Mouse (Mus musculus) kidney, postnatal 0 days (tissue): ENCODE data around the gene Olfr543. TPM values are rescaled to one million over a fixed set of nuclear protein-coding genes. Genes with fewer than 3 reads are reported as not detected.
"Not testable (repeated sequence)": the region's sequence is repeated elsewhere in the genome, so short reads cannot be mapped to it uniquely, and the experiment has no call there.

Source experiments
- ATAC-seq: fragments of 200-750 bp; cut with Nextera tagmentation; replicated peaks from 2 replicates; pipeline ENCODE4 v1.8.0; 2017; ENCODE audit warnings: low read depth, moderate number of reproducible peaks, moderate TSS enrichment, moderate library complexity; ENCODE audit not compliant: low FRiP score
- DNase-seq: peaks from one replicate; pipeline ENCODE4 v3.0.0-alpha.2; 2016; ENCODE audit warnings: low spot score
- H3K27ac ChIP-seq: fragments of 300-500 bp; sonication (generic); 2 replicates; pipeline ENCODE4 v1.5.1; 2014; ENCODE audit warnings: mild to moderate bottlenecking
- H3K27me3 ChIP-seq: fragments of 300-500 bp; sonication (generic); 2 replicates; pipeline ENCODE4 v1.6.1; 2014; ENCODE audit warnings: low read length, mixed read lengths; ENCODE audit not compliant: insufficient read depth
- H3K36me3 ChIP-seq: fragments of 300-500 bp; sonication (generic); 2 replicates; pipeline ENCODE4 v1.6.1; 2014; ENCODE audit warnings: low read length, mixed read lengths; ENCODE audit not compliant: insufficient read depth
- H3K4me1 ChIP-seq: fragments of 300-500 bp; sonication (generic); replicated peaks from 2 replicates; pipeline ENCODE4 v1.6.1; 2014; ENCODE audit warnings: antibody characterized with exemption, low read length, mixed read lengths; ENCODE audit not compliant: insufficient read depth
- H3K4me2 ChIP-seq: fragments of 300-500 bp; sonication (generic); 2 replicates; pipeline ENCODE4 v1.6.1; 2014; ENCODE audit warnings: mild to moderate bottlenecking, low read length, moderate library complexity, mixed read lengths
- H3K4me3 ChIP-seq: fragments of 300-500 bp; sonication (generic); replicated peaks from 2 replicates; pipeline ENCODE4 v1.5.1; 2014; ENCODE audit warnings: low read depth, low read length
- H3K9ac ChIP-seq: fragments of 300-500 bp; sonication (generic); 2 replicates; pipeline ENCODE4 v1.6.1; 2014; ENCODE audit warnings: low read depth, low read length
- H3K9me3 ChIP-seq: fragments of 300-500 bp; sonication (generic); replicated peaks from 2 replicates; pipeline ENCODE4 v1.6.1; 2016; ENCODE audit warnings: low read length, inconsistent platforms, mixed read lengths
- CTCF ChIP-seq: IDR thresholded peaks from 2 replicates; pipeline ENCODE4 v1.5.1; 2016; ENCODE audit warnings: antibody characterized with exemption, low read depth, mild to moderate bottlenecking, moderate library complexity
- WGBS: fragments of 180-500 bp; shearing (Covaris S2); extraction: QIAGEN DNeasy Blood & Tissue Kit; methylation state at CpG from one replicate; pipeline ENCODE4 v1.1.7; 2014; 5-methylcytosine and 5-hydroxymethylcytosine counted together
- polyA plus RNA-seq: library from polyadenylated mRNA; unstranded; fragments of >200 nt; fragmentation: Nextera tagmentation; extraction: Ambion mirVana; gene quantifications from 2 replicates; pipeline ENCODE4 v1.2.1, GENCODE M21; 2015

Gene Olfr543
- polyA plus RNA-seq, 1 experiment from 2014 or later, result not detected

DNA sequence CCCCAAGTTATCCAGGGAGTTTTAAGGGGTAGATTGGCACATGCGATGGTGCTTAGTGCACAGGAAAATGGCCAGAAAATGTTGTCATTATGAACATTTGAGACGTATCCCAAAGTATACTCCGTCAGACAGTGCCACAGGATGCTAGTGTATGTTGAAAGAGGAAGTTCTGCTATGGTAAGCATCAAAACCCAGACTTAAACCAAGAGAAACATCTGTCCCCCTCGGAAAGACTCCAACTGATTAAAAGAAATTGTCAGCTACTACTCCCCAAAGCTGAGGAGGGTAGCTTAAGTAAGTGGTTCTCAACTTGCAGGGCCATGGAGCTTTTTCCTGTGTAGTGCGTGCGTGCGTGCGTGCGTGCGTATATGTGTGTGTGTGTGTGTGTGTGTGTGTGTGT, 30.4 kb upstream of the Olfr543 start:
- Histone ChIP-seq H3K9ac (no peak overlapping the region), H3K36me3 (no peaks in the 10 kb centered on the region), H3K27me3 (0 out of 2 replicates have a peak, but pooled peaks cover 3% of the 10 kb centered on the region), H3K27ac (no peak overlapping the region), H3K4me3 (no peak overlapping the region), H3K4me1 (no peaks in the 10 kb centered on the region; the same call in 1 of the 2 replicates), H3K4me2 (no peak overlapping the region), H3K9me3 (no peaks in the 10 kb centered on the region)
- no peak for ATAC-seq
- TF ChIP-seq CTCF, result no peak
- DNase-seq, result no peak
- WGBS, result 91% methylated on average over 10 of the region's 10 CpGs

GRCm38 (mm10) chr7:102509726-102510125, 28.2 kb upstream of the Olfr543 start:
- no peak overlapping the region for H3K4me2 ChIP-seq
- 0 out of 2 replicates have a peak, but pooled peaks cover 3% of the 10 kb centered on the region for H3K27me3 ChIP-seq
- no peak overlapping the region for H3K9ac ChIP-seq
- no peak for TF ChIP-seq CTCF
- H3K9me3 ChIP-seq, result no peaks in the 10 kb centered on the region
- WGBS, result 86% methylated on average over 7 of the region's 7 CpGs
- H3K4me3 ChIP-seq, result no peak overlapping the region
- ATAC-seq (no peak), DNase-seq (no peak)
- H3K36me3 ChIP-seq, result no peaks in the 10 kb centered on the region
- H3K4me1 ChIP-seq, result no peaks in the 10 kb centered on the region; the same call in 1 of the 2 replicates
- no peak overlapping the region for H3K27ac ChIP-seq

- Histone ChIP-seq H3K27ac (no peak overlapping the region), H3K9me3 (no peaks in the 10 kb centered on the region), H3K4me3 (no peak overlapping the region), H3K9ac (no peak overlapping the region), H3K4me1 (no peaks in the 10 kb centered on the region; the same call in 1 of the 2 replicates), H3K27me3 (no peaks in the 10 kb centered on the region), H3K4me2 (no peak overlapping the region), H3K36me3 (no peaks in the 10 kb centered on the region)
- ATAC-seq (no peak), DNase-seq (no peak)
- WGBS, result 90% methylated on average over 6 of the region's 6 CpGs
- no peak for TF ChIP-seq CTCF
These were observed 27.2 kb upstream of the Olfr543 start for GRCm38 (mm10) chr7:102508666-102509065.

DNA sequence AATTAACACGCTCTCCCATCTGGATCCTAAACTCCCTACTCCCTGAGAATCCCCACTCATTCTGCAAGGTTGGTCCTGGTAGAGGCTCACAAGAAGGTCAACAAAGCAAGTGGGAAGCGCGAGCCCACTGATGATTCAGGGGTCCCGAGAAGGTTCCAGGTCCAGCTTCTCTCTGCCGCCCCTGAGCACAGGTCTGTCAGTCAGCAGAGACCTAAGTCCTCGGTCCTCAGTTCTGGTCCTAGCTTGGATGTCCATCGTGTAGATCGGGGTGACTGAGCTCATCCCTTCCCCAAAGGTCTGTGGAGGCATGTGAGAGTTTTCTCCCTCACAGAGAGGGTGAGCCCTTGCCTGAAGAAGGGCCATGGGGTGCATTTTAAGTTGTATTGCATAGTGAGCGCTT, 26.6 kb upstream of the Olfr543 start:
- no peak overlapping the region for H3K4me3 ChIP-seq
- H3K27me3 ChIP-seq, result no peaks in the 10 kb centered on the region
- H3K4me1 ChIP-seq, result no peaks in the 10 kb centered on the region
- ATAC-seq (no peak), DNase-seq (no peak)
- no peaks in the 10 kb centered on the region for H3K36me3 ChIP-seq
- H3K4me2 ChIP-seq, result no peak overlapping the region
- TF ChIP-seq CTCF, result no peak
- no peak overlapping the region for H3K27ac ChIP-seq
- 84% methylated on average over 9 of the region's 9 CpGs for WGBS
- H3K9me3 ChIP-seq, result no peaks in the 10 kb centered on the region
- no peak overlapping the region for H3K9ac ChIP-seq

GRCm38 (mm10) chr7:102506848-102507247, 25.4 kb upstream of the Olfr543 start:
- 40% methylated on average over 3 of the region's 3 CpGs for WGBS

DNA sequence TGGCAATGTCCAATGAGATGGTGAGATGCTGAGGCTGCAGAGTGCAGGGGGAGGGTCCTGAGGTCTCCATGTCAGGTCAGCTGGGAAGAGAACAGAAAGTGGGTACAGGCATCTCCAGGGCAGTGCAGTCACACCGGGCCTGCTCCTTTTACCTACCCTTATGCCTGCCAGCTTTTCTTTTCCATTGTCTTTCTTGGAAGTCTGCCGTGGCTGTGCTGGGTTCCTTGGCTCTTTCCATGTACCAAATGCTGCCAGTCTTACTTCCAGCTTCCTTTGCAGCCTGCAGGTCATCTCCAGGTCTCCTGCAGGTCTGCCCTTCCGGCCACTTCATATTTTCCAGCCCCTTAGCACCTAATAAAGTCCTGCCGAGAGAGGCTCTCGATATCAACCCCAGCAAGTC, 20.5 kb upstream of the Olfr543 start:
- no peak for DNase-seq
- H3K9me3 ChIP-seq, result no peaks in the 10 kb centered on the region
- no peak for TF ChIP-seq CTCF
- no peaks in the 10 kb centered on the region for H3K27me3 ChIP-seq
- no peaks in the 10 kb centered on the region for H3K4me1 ChIP-seq
- 71% methylated on average over 5 of the region's 5 CpGs for WGBS
- no peak for ATAC-seq
- no peak overlapping the region for H3K4me2 ChIP-seq
- no peak overlapping the region for H3K9ac ChIP-seq
- no peaks in the 10 kb centered on the region for H3K36me3 ChIP-seq
- no peak overlapping the region for H3K27ac ChIP-seq
- no peak overlapping the region for H3K4me3 ChIP-seq

More at GRCm38 (mm10) chr7:102506848-102507247, 25.4 kb upstream of the Olfr543 start:
- H3K27ac ChIP-seq, result no peak overlapping the region
- H3K9ac ChIP-seq, result no peak overlapping the region
- H3K4me2 ChIP-seq, result no peak overlapping the region
- ATAC-seq, result peak; percentile 58
- H3K36me3 ChIP-seq, result no peaks in the 10 kb centered on the region
- no peaks in the 10 kb centered on the region for H3K4me1 ChIP-seq
- H3K27me3 ChIP-seq, result no peaks in the 10 kb centered on the region
- no peaks in the 10 kb centered on the region for H3K9me3 ChIP-seq
- H3K4me3 ChIP-seq, result no peak overlapping the region
- TF ChIP-seq CTCF, result peak; percentile 91
- peak; percentile 80 for DNase-seq

DNA sequence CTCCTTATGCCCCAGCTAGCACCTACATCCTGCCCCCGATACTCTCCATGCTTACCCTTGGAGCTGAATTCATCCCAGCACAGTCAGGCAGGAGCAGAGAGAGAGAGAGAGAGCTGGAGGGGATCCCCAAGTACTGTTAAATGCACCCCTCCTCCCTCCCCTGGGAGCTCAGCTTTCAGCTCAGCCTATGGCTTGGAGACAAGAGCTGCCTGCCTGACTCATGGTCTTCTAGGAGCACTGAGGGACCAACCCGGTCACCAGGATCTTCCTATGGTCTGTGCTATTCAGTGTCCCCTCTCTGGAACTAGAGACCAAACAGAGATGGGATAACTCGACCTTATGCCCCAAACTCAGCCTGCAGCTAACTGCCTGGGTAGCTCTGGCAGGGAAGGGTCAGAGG, 18.0 kb upstream of the Olfr543 start, which contains the start of gene Olfr545:
Gene Olfr545 (minus strand): TSS at position 101 of the 400 bp plus-strand sequence.
- H3K27ac ChIP-seq, result no peak within 1 kb of the TSS
- no peak for DNase-seq
- no peaks in the 10 kb centered on the region for H3K9me3 ChIP-seq
- no peak for ATAC-seq
- H3K9ac ChIP-seq, result no peak within 1 kb of the TSS
- H3K4me2 ChIP-seq, result no peak within 1 kb of the TSS
- 71% methylated on average over 3 of the region's 3 CpGs for WGBS
- H3K4me3 ChIP-seq, result no peak within 1 kb of the TSS
- H3K4me1 ChIP-seq, result no peaks in the 10 kb centered on the region
- no peaks in the 10 kb centered on the region for H3K27me3 ChIP-seq
- no peak for TF ChIP-seq CTCF
- H3K36me3 ChIP-seq, result no peaks in the 10 kb centered on the region

DNA sequence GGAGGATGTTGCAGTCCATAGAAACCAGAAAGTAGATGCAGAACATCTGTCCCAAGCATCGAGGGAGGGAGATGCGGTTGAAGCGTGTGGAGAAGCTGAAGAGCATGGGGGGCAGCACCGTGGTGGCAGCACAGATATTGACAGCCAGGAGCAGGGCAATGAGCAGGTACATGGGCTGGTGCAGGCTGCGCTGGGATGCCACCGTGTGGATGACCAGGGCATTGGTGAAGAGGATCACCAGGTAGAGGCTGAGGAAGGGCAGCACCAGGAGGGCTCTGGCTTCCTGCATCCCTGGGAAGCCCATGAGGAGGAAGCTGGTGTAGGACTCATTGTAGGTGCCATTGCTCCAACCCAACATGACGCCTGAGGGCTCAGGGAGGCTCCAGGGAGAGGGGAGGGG, 12.9 kb upstream of the Olfr543 start:
- ATAC-seq, result not testable (repeated sequence)

More for the DNA sequence above, 12.9 kb upstream of the Olfr543 start:
- not testable (repeated sequence) for H3K36me3 ChIP-seq, H3K4me3 ChIP-seq, H3K9ac ChIP-seq, H3K4me1 ChIP-seq, DNase-seq, H3K27ac ChIP-seq, H3K4me2 ChIP-seq, H3K9me3 ChIP-seq, H3K27me3 ChIP-seq
- 59% methylated on average over 5 of the region's 7 CpGs for WGBS
